Mouse (Mus musculus): ENCODE results near the gene Alg1.

DNA sequence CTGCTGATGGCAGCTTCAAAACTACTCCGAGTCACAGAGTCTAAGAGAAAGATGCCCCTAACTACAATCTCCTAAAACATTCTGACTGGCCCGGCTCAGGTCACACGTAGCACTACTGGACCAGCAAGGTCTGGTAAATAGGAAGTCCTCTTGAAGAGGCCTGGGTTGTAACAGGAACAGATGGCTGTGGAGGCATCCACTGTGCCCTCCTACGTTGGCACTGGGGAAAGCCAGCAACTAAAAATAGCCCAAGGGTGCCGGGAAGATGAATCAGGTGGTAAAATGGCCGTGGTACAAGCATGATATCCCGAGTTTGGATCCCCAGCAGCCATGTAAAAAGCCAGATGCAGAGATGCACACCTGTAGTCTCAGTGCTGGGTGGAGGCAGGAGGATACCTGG, 47.2 kb upstream of the Alg1 start:
- TF ChIP-seq POLR2A (IDR thresholded peaks at IDR 0.05; ENCODE audit: insufficient read depth, low read length) (no peak), CTCF (IDR thresholded peaks at IDR 0.05; ENCODE audit: low read depth, low read length) (no peak)
